Mouse (Mus musculus) heart, postnatal 0 days (tissue): ENCODE results near the gene Bcl3.

Experiments used
- CTCF ChIP-seq: IDR thresholded peaks from 2 replicates; pipeline ENCODE4 v1.5.1; 2016; ENCODE audit warnings: antibody characterized with exemption, control low read depth, low read depth
- EP300 ChIP-seq: IDR thresholded peaks from 2 replicates; pipeline ENCODE4 v1.6.1; 2016; ENCODE audit warnings: antibody characterized with exemption, low read depth

- TF ChIP-seq CTCF, result no peak
- TF ChIP-seq EP300, result no peak
These were observed 45.3 kb upstream of the Bcl3 start for GRCm38 (mm10) chr7:19867751-19868399.
